Mouse (Mus musculus) forebrain, embryonic 15.5 days (tissue): ENCODE measurements around the gene Cnnm2. TPM values are rescaled to one million over a fixed set of nuclear protein-coding genes. Genes with fewer than 3 reads are reported as not detected.
"Not testable (repeated sequence)": the region's sequence is repeated elsewhere in the genome, so short reads cannot be mapped to it uniquely, and the experiment has no call there.

Source experiments
- ATAC-seq: fragments of 200-750 bp; cut with Nextera tagmentation; replicated peaks from 2 replicates; pipeline ENCODE4 v1.8.0; 2017; ENCODE audit warnings: mild to moderate bottlenecking, moderate TSS enrichment, moderate library complexity
- H3K27ac ChIP-seq: fragments of 300-500 bp; sonication (generic); replicated peaks from 2 replicates; pipeline ENCODE4 v1.5.1; 2015; ENCODE audit warnings: mild to moderate bottlenecking, inconsistent platforms
- H3K27me3 ChIP-seq: fragments of 300-500 bp; sonication (generic); 2 replicates; pipeline ENCODE4 v1.6.1; 2015; ENCODE audit warnings: inconsistent platforms
- H3K36me3 ChIP-seq: fragments of 300-500 bp; sonication (generic); 2 replicates; pipeline ENCODE4 v1.6.1; 2015; ENCODE audit warnings: mild to moderate bottlenecking, inconsistent platforms
- H3K4me1 ChIP-seq: fragments of 300-500 bp; sonication (generic); 2 replicates; pipeline ENCODE4 v1.6.1; 2015; ENCODE audit warnings: inconsistent platforms
- H3K4me2 ChIP-seq: fragments of 300-500 bp; sonication (generic); replicated peaks from 2 replicates; pipeline ENCODE4 v1.6.1; 2015; ENCODE audit warnings: mild to moderate bottlenecking, inconsistent platforms
- H3K4me3 ChIP-seq: fragments of 300-500 bp; sonication (generic); 2 replicates; pipeline ENCODE4 v1.5.1; 2015; ENCODE audit warnings: mild to moderate bottlenecking, inconsistent platforms
- H3K9ac ChIP-seq: fragments of 300-500 bp; sonication (generic); replicated peaks from 2 replicates; pipeline ENCODE4 v1.6.1; 2015; ENCODE audit warnings: mild to moderate bottlenecking, inconsistent platforms
- H3K9me3 ChIP-seq: fragments of 300-500 bp; sonication (generic); 2 replicates; pipeline ENCODE4 v1.6.1; 2016; ENCODE audit warnings: inconsistent platforms
- WGBS: fragments of 180-500 bp; shearing (Covaris S2); methylation state at CpG from one replicate; pipeline ENCODE4 v1.1.7; 2015; ENCODE audit warnings: mixed read lengths; 5-methylcytosine and 5-hydroxymethylcytosine counted together
- polyA plus RNA-seq: library from polyadenylated mRNA; unstranded; fragments of >200 nt; fragmentation: Nextera tagmentation; extraction: Ambion mirVana; gene quantifications from 2 replicates; pipeline ENCODE4 v1.2.1, GENCODE M21; 2015

Cnnm2 gene
- polyA plus RNA-seq, 1 experiment from 2014 or later = 4.1 TPM

GRCm38 (mm10) chr19:46735241-46735640 lies 26.2 kb upstream of the Cnnm2 start:
- no peak overlapping the region for H3K27ac ChIP-seq
- WGBS = 74% methylated on average over 5 of the region's 5 CpGs
- no peaks in the 10 kb centered on the region for H3K27me3 ChIP-seq
- H3K4me3 ChIP-seq = no peak overlapping the region
- H3K9ac ChIP-seq = no peak overlapping the region
- ATAC-seq = no peak
- H3K4me1 ChIP-seq = no peaks in the 10 kb centered on the region
- no peak overlapping the region for H3K4me2 ChIP-seq
- H3K9me3 ChIP-seq = no peaks in the 10 kb centered on the region
- H3K36me3 ChIP-seq = no peaks in the 10 kb centered on the region

GRCm38 (mm10) chr19:46737106-46737505 lies 24.3 kb upstream of the Cnnm2 start:
- ATAC-seq = no peak
- no peaks in the 10 kb centered on the region for H3K27me3 ChIP-seq
- no peak overlapping the region for H3K9ac ChIP-seq
- no peak overlapping the region for H3K4me3 ChIP-seq
- no peaks in the 10 kb centered on the region for H3K36me3 ChIP-seq
- no peak overlapping the region for H3K27ac ChIP-seq
- 84% methylated on average over 7 of the region's 7 CpGs for WGBS
- H3K9me3 ChIP-seq = no peaks in the 10 kb centered on the region
- H3K4me2 ChIP-seq = no peak overlapping the region
- no peaks in the 10 kb centered on the region for H3K4me1 ChIP-seq

GRCm38 (mm10) chr19:46740341-46741008 lies 20.9 kb upstream of the Cnnm2 start:
- 53% methylated on average over 7 of the region's 7 CpGs for WGBS
- no peak overlapping the region for H3K27ac ChIP-seq
- 0 out of 2 replicates have a peak, but pooled peaks have one; percentile 32 for ATAC-seq
- no peaks in the 10 kb centered on the region for H3K27me3 ChIP-seq
- H3K9ac ChIP-seq = no peak overlapping the region
- no peak overlapping the region for H3K4me2 ChIP-seq
- no peak overlapping the region for H3K4me3 ChIP-seq
- no peaks in the 10 kb centered on the region for H3K4me1 ChIP-seq
- no peaks in the 10 kb centered on the region for H3K9me3 ChIP-seq
- no peaks in the 10 kb centered on the region for H3K36me3 ChIP-seq

GRCm38 (mm10) chr19:46741574-46741973 lies 19.8 kb upstream of the Cnnm2 start:
- Histone ChIP-seq H3K27ac (no peak overlapping the region), H3K4me3 (no peak overlapping the region), H3K27me3 (no peaks in the 10 kb centered on the region), H3K36me3 (no peaks in the 10 kb centered on the region), H3K9me3 (no peaks in the 10 kb centered on the region), H3K4me1 (no peaks in the 10 kb centered on the region), H3K9ac (no peak overlapping the region), H3K4me2 (no peak overlapping the region)
- ATAC-seq = no peak
- WGBS = 48% methylated on average over 6 of the region's 6 CpGs

- H3K9me3 ChIP-seq = no peaks in the 10 kb centered on the region
- no peak for ATAC-seq
- H3K9ac ChIP-seq = no peak overlapping the region
- H3K36me3 ChIP-seq = no peaks in the 10 kb centered on the region
- no peak overlapping the region for H3K4me3 ChIP-seq
- H3K4me1 ChIP-seq = no peaks in the 10 kb centered on the region
- no peaks in the 10 kb centered on the region for H3K27me3 ChIP-seq
- no peak overlapping the region for H3K4me2 ChIP-seq
- H3K27ac ChIP-seq = no peak overlapping the region
- 68% methylated on average over 9 of the region's 9 CpGs for WGBS
Measured at GRCm38 (mm10) chr19:46744681-46745080, 16.7 kb upstream of the Cnnm2 start.

GRCm38 (mm10) chr19:46747799-46748198 lies 13.6 kb upstream of the Cnnm2 start:
- Histone ChIP-seq H3K9me3 (no peaks in the 10 kb centered on the region), H3K27ac (no peak overlapping the region), H3K9ac (no peak overlapping the region), H3K27me3 (no peaks in the 10 kb centered on the region), H3K36me3 (no peaks in the 10 kb centered on the region), H3K4me3 (no peak overlapping the region), H3K4me1 (no peaks in the 10 kb centered on the region), H3K4me2 (no peak overlapping the region)
- WGBS = 89% methylated on average over 3 of the region's 3 CpGs
- no peak for ATAC-seq

GRCm38 (mm10) chr19:46752235-46752634 lies 9.2 kb upstream of the Cnnm2 start:
- ATAC-seq = no peak
- H3K9ac ChIP-seq = no peak overlapping the region
- H3K9me3 ChIP-seq = no peaks in the 10 kb centered on the region
- no peak overlapping the region for H3K27ac ChIP-seq
- H3K36me3 ChIP-seq = no peaks in the 10 kb centered on the region
- no peaks in the 10 kb centered on the region; the same call in 1 of the 2 replicates for H3K27me3 ChIP-seq
- H3K4me1 ChIP-seq = no peaks in the 10 kb centered on the region
- H3K4me3 ChIP-seq = no peak overlapping the region
- 88% methylated on average over 5 of the region's 5 CpGs for WGBS
- H3K4me2 ChIP-seq = no peak overlapping the region

GRCm38 (mm10) chr19:46755066-46755465 lies 6.3 kb upstream of the Cnnm2 start:
- Histone ChIP-seq H3K4me2 (no peak overlapping the region), H3K9ac (no peak overlapping the region), H3K9me3 (no peaks in the 10 kb centered on the region), H3K4me3 (no peak overlapping the region), H3K27ac (no peak overlapping the region), H3K36me3 (no peaks in the 10 kb centered on the region), H3K27me3 (no peaks in the 10 kb centered on the region; the same call in 1 of the 2 replicates), H3K4me1 (no peaks in the 10 kb centered on the region)
- ATAC-seq = no peak
- 49% methylated on average over 9 of the region's 9 CpGs for WGBS

GRCm38 (mm10) chr19:46756221-46756620 lies 5.2 kb upstream of the Cnnm2 start:
- no peak overlapping the region for H3K4me3 ChIP-seq
- ATAC-seq = no peak
- no peak overlapping the region for H3K4me2 ChIP-seq
- no peaks in the 10 kb centered on the region for H3K9me3 ChIP-seq
- no peaks in the 10 kb centered on the region for H3K4me1 ChIP-seq
- H3K27ac ChIP-seq = no peak overlapping the region
- 90% methylated on average over 4 of the region's 4 CpGs for WGBS
- no peaks in the 10 kb centered on the region for H3K36me3 ChIP-seq
- H3K9ac ChIP-seq = no peak overlapping the region
- no peaks in the 10 kb centered on the region; the same call in 1 of the 2 replicates for H3K27me3 ChIP-seq

- Histone ChIP-seq H3K27ac (no peak overlapping the region), H3K4me2 (no peak overlapping the region), H3K27me3 (peaks cover 7% of the 10 kb centered on the region; the same call in 1 of the 2 replicates), H3K9me3 (no peaks in the 10 kb centered on the region), H3K9ac (no peak overlapping the region), H3K4me3 (no peak overlapping the region), H3K36me3 (no peaks in the 10 kb centered on the region), H3K4me1 (peaks cover 20% of the 10 kb centered on the region)
- 71% methylated on average over 8 of the region's 8 CpGs for WGBS
- no peak for ATAC-seq
Measured at GRCm38 (mm10) chr19:46759096-46759495, 2.3 kb upstream of the Cnnm2 start.

- 86% methylated on average over 10 of the region's 10 CpGs for WGBS
Measured at GRCm38 (mm10) chr19:46759909-46760308, 1.5 kb upstream of the Cnnm2 start.

GRCm38 (mm10) chr19:46760375-46761160 lies 828 bp upstream of the Cnnm2 start:
- H3K36me3 ChIP-seq = no peaks in the 10 kb centered on the region
- H3K4me3 ChIP-seq = peak overlapping the region; percentile 64
- H3K27ac ChIP-seq = peak overlapping the region; percentile 75
- peaks cover 30% of the 10 kb centered on the region for H3K4me1 ChIP-seq
- peaks cover 7% of the 10 kb centered on the region; the same call in 1 of the 2 replicates for H3K27me3 ChIP-seq
- 17% methylated on average over 29 of the region's 29 CpGs for WGBS
- peak overlapping the region; percentile 93 for H3K4me2 ChIP-seq
- no peak overlapping the region for H3K9ac ChIP-seq
- peak; percentile 80 for ATAC-seq
- H3K9me3 ChIP-seq = no peaks in the 10 kb centered on the region

More at GRCm38 (mm10) chr19:46759909-46760308, 1.5 kb upstream of the Cnnm2 start:
- not testable (repeated sequence) for H3K9me3 ChIP-seq, H3K36me3 ChIP-seq, H3K27me3 ChIP-seq, ATAC-seq, H3K4me2 ChIP-seq, H3K9ac ChIP-seq, H3K27ac ChIP-seq, H3K4me3 ChIP-seq
- peaks cover 28% of the 10 kb centered on the region for H3K4me1 ChIP-seq
